Mouse (Mus musculus) cerebellum, adult 2 months (tissue): ENCODE measurements around the gene Sh3tc1.

ENCODE experiments used
- CTCF ChIP-seq: fragments of 200-500 bp; IDR thresholded peaks from 2 replicates; pipeline ENCODE4 v1.5.1; 2011; ENCODE audit warnings: low read depth, mild to moderate bottlenecking, control low read depth, low read length, moderate library complexity, borderline replicate concordance; ENCODE audit not compliant: insufficient read depth
- POLR2A ChIP-seq: fragments of 200-500 bp; IDR thresholded peaks from 2 replicates; pipeline ENCODE4 v1.6.1; 2011; ENCODE audit warnings: low read length, control low read depth, borderline replicate concordance; ENCODE audit not compliant: insufficient read depth

DNA sequence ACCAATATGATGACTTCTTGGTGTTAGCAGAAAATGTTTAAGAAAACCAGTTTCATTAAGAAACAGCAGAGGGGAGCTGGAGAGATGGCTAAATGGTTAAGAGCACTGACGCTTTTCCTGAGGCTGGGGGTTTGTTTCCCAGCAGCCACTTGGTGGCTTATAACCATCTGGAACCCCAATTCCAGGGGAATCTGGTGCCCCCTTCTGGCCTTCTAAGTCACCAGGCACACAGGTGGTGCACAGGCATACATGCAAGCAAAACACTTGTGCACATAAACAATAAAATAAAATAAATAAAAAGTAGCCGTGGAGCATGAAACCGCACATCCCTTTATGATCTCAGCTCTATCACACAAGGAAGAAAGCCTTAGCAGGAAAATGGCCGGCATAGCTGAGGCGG lies 21.5 kb upstream of the Sh3tc1 start:
- TF ChIP-seq CTCF, result no peak
- TF ChIP-seq POLR2A, result no peak
